Comparison of ENCODE assay signal across 11 mouse cellular contexts in genomic region chr11:114865999-114866398, GRCm38 (mm10). TPM values are rescaled to one million over a fixed set of nuclear protein-coding genes. Genes with fewer than 3 reads are reported as not detected.
A peak's percentile ranks its signal among the peaks of the same experiment; 100 is the strongest.
DNase-seq lines count a peak whose midpoint lies in the region; ATAC-seq lines count a peak whose summit lies in the region.
"Had no signal": no experiment of that assay in that cellular context is flagged by ENCODE, and none has a peak within 500 bp of the region (broad histone marks: within the 10 kb centered on the region; RNA-seq: fewer than 3 reads in every experiment).

No protein-coding gene starts in this region.

- H3K4me1 ChIP-seq in hindbrain, embryonic 10.5 days (replicated peaks), result peaks cover 25% of the 10 kb centered on the region
- H3K4me1 ChIP-seq in hindbrain, embryonic 14.5 days (replicated peaks; ENCODE audit: control insufficient read depth, insufficient read depth, low read length), result no peaks in the 10 kb centered on the region; the same call in 1 of the 2 replicates

- no peak overlapping the region for H3K9ac ChIP-seq in hindbrain, embryonic 14.5 days

- H3K4me2 ChIP-seq in hindbrain, embryonic 14.5 days (replicated peaks), result no peak overlapping the region

- DNase-seq in hindbrain, embryonic 10.5 days (ENCODE audit: low spot score), result no peak
- no peak for DNase-seq in hindbrain, embryonic 14.5 days (ENCODE audit: low spot score)
- peak; percentile 75 for DNase-seq in cerebellum, adult 9-10 months
- DNase-seq in gastrocnemius, adult 8-10 months (ENCODE audit: low spot score in 2 of 2), result peak; percentile 51 to 63
- peak; percentile 78 for DNase-seq in kidney, postnatal 14 days
- DNase-seq in urinary bladder, adult 18-20 months (ENCODE audit: low spot score in 2 of 2), result no peak
- no peak for DNase-seq in spleen, postnatal 36 days (ENCODE audit: low spot score in 2 of 2)
- DNase-seq: adrenal gland, postnatal 10 days; lung, postnatal 10 days had no signal

- no peaks in the 10 kb centered on the region for H3K27me3 ChIP-seq in hindbrain, embryonic 10.5 days (ENCODE audit: insufficient read depth, poor library complexity, severe bottlenecking)
- no peaks in the 10 kb centered on the region for H3K27me3 ChIP-seq in hindbrain, embryonic 14.5 days (ENCODE audit: control insufficient read depth, insufficient read depth, low read length)

- no peak for ATAC-seq in hindbrain, embryonic 14.5 days (ENCODE audit: low FRiP score)
- ATAC-seq in megakaryocyte-erythroid progenitor cell, adult 5-6 weeks (replicated peaks; ENCODE audit: low FRiP score, low TSS enrichment, poor library complexity, severe bottlenecking), result no peak

- 73% methylated on average over 5 of the region's 5 CpGs for WGBS in hindbrain, embryonic 10.5 days
- WGBS in hindbrain, embryonic 14.5 days, result 81% methylated on average over 5 of the region's 5 CpGs

- no peak overlapping the region for H3K4me3 ChIP-seq in hindbrain, embryonic 10.5 days
- H3K4me3 ChIP-seq in hindbrain, embryonic 14.5 days (replicated peaks; ENCODE audit: low read length), result no peak overlapping the region
- H3K4me3 ChIP-seq: layer of hippocampus, adult 2 months had no signal

- H3K36me3 ChIP-seq in hindbrain, embryonic 10.5 days, result peaks cover 37% of the 10 kb centered on the region
- H3K36me3 ChIP-seq in hindbrain, embryonic 14.5 days (replicated peaks; ENCODE audit: control insufficient read depth, insufficient read depth), result no peaks in the 10 kb centered on the region

- H3K27ac ChIP-seq in hindbrain, embryonic 10.5 days, result peak overlapping the region; percentile 72
- H3K27ac ChIP-seq in hindbrain, embryonic 14.5 days, result no peak overlapping the region
- H3K27ac ChIP-seq: layer of hippocampus, adult 2 months had no signal

- no peaks in the 10 kb centered on the region for H3K9me3 ChIP-seq in hindbrain, embryonic 10.5 days
- H3K9me3 ChIP-seq in hindbrain, embryonic 14.5 days (ENCODE audit: control insufficient read depth, low read length), result no peaks in the 10 kb centered on the region

RNA-seq across cellular contexts. Expression of gene Gprc5c, which starts 15.0 kb away (rescaled TPM):
- 31.5 and 42.9 TPM in 2 replicates for polyA plus RNA-seq in hindbrain, embryonic 10.5 days (2016; fragmentation: Nextera tagmentation; extraction: Ambion mirVana)
- polyA plus RNA-seq in hindbrain, embryonic 14.5 days (2014; fragmentation: Nextera tagmentation; extraction: Ambion mirVana), result 8.5 and 9.9 TPM in 2 replicates
- total RNA-seq in gastrocnemius, adult 8-10 months (2022), result 10 to 100 TPM; 31.9 to 49.5 (median 39.2) TPM
- total RNA-seq in megakaryocyte-erythroid progenitor cell, adult 5-6 weeks (2014; fragmentation: Nextera tagmentation), result not detected in 2 replicates
- total RNA-seq in megakaryocyte-erythroid progenitor cell, adult 5-6 weeks (2017), result not detected in 2 replicates

RNA-seq across cellular contexts. Expression of gene Cd300a, which starts 23.8 kb away (rescaled TPM):
- polyA plus RNA-seq in hindbrain, embryonic 10.5 days (2016; fragmentation: Nextera tagmentation; extraction: Ambion mirVana), result 0.81 and 1.0 TPM in 2 replicates
- polyA plus RNA-seq in hindbrain, embryonic 14.5 days (2014; fragmentation: Nextera tagmentation; extraction: Ambion mirVana), result 0.81 and 1.9 TPM in 2 replicates
- under 1 TPM; 0.29 to 0.54 (median 0.34) TPM for total RNA-seq in gastrocnemius, adult 8-10 months (2022)
- total RNA-seq in megakaryocyte-erythroid progenitor cell, adult 5-6 weeks (2014; fragmentation: Nextera tagmentation), result 0.52 and 1.9 TPM in 2 replicates
- total RNA-seq in megakaryocyte-erythroid progenitor cell, adult 5-6 weeks (2017), result 1.3 and 5.7 TPM in 2 replicates

Comparison
In these comparisons a context has a peak if more than half of its experiments do, and no peak if none do; other contexts are left out.
1. DNase-seq: peak in cerebellum, adult 9-10 months (single experiment), gastrocnemius, adult 8-10 months (2 of 2) and kidney, postnatal 14 days (single experiment); none in hindbrain, embryonic 10.5 days (single experiment), hindbrain, embryonic 14.5 days (single experiment), urinary bladder, adult 18-20 months (0 of 2) and spleen, postnatal 36 days (0 of 2).
2. RNA of gene Gprc5c, which starts 15.0 kb away (total RNA-seq): 31.9 to 49.5 TPM in gastrocnemius, adult 8-10 months; not detected in megakaryocyte-erythroid progenitor cell, adult 5-6 weeks; every median in the first group is over 10 times any median in the second.